Mouse (Mus musculus): ENCODE data around the gene Smbd1.

- TF ChIP-seq POLR2A (IDR thresholded peaks at IDR 0.05; ENCODE audit: insufficient read depth, low read length) (no peak), CTCF (IDR thresholded peaks at IDR 0.05; ENCODE audit: low read depth, low read length) (no peak), EP300 (IDR thresholded peaks at IDR 0.05; ENCODE audit: insufficient read depth, low read depth, low read length) (0 out of 2 replicates have a peak, but pooled peaks have one; percentile 9)
Measured at GRCm38 (mm10) chr16:32803901-32804300, 6.4 kb downstream of the Smbd1 start.

Data from ES-Bruce4 (cell line).